Mouse (Mus musculus) neural tube, embryonic 14.5 days (tissue): ENCODE measurements around the gene Wfdc1. TPM values are rescaled to one million over a fixed set of nuclear protein-coding genes. Genes with fewer than 3 reads are reported as not detected.

Source experiments
- ATAC-seq: fragments of 200-750 bp; cut with Nextera tagmentation; 2 replicates; pipeline ENCODE4 v1.8.0; 2017; ENCODE audit warnings: low read depth, mild to moderate bottlenecking, moderate TSS enrichment, moderate library complexity
- H3K27ac ChIP-seq: fragments of 300-500 bp; sonication (generic); 2 replicates; pipeline ENCODE4 v1.5.1; 2014; ENCODE audit warnings: low read depth, mild to moderate bottlenecking, control low read depth, low read length, moderate library complexity, mixed read lengths
- H3K27me3 ChIP-seq: fragments of 300-500 bp; sonication (generic); 2 replicates; pipeline ENCODE4 v1.6.1; 2014; ENCODE audit warnings: low read length; ENCODE audit not compliant: control insufficient read depth, insufficient read depth
- H3K36me3 ChIP-seq: fragments of 300-500 bp; sonication (generic); 2 replicates; pipeline ENCODE4 v1.6.1; 2014; ENCODE audit warnings: low read length, mixed read lengths; ENCODE audit not compliant: control insufficient read depth, insufficient read depth
- H3K4me1 ChIP-seq: fragments of 300-500 bp; sonication (generic); 2 replicates; pipeline ENCODE4 v1.6.1; 2014; ENCODE audit warnings: low read length; ENCODE audit not compliant: control insufficient read depth, insufficient read depth
- H3K4me2 ChIP-seq: fragments of 300-500 bp; sonication (generic); 2 replicates; pipeline ENCODE4 v1.6.1; 2014; ENCODE audit warnings: mild to moderate bottlenecking, low read depth, low read length, control low read depth
- H3K4me3 ChIP-seq: fragments of 300-500 bp; sonication (generic); 2 replicates; pipeline ENCODE4 v1.5.1; 2014; ENCODE audit warnings: low read depth, low read length, control low read depth, mixed read lengths
- H3K9ac ChIP-seq: fragments of 300-500 bp; sonication (generic); replicated peaks from 2 replicates; pipeline ENCODE4 v1.6.1; 2014; ENCODE audit warnings: low read depth, mild to moderate bottlenecking, control low read depth, low read length, mixed read lengths
- H3K9me3 ChIP-seq: fragments of 300-500 bp; sonication (generic); 2 replicates; pipeline ENCODE4 v1.6.1; 2016; ENCODE audit warnings: low read length; ENCODE audit not compliant: control insufficient read depth
- WGBS: fragments of 180-500 bp; shearing (Covaris S2); extraction: QIAGEN DNeasy Blood & Tissue Kit; methylation state at CpG from one replicate; pipeline ENCODE4 v1.1.7; 2014; 5-methylcytosine and 5-hydroxymethylcytosine counted together
- polyA plus RNA-seq: library from polyadenylated mRNA; unstranded; fragments of >200 nt; fragmentation: Nextera tagmentation; extraction: Ambion mirVana; gene quantifications from 2 replicates; pipeline ENCODE4 v1.2.1, GENCODE M21; 2014

Gene Wfdc1
- 3.2 and 3.7 TPM in 2 replicates for polyA plus RNA-seq

GRCm38 (mm10) chr8:119666219-119666951, at the start of gene Wfdc1:
TSS of gene Wfdc1 (plus strand) at chr8:119666365.
- H3K4me1 ChIP-seq, result 0 out of 2 replicates have a peak, but pooled peaks cover under 1% of the 10 kb centered on the region
- H3K36me3 ChIP-seq, result no peaks in the 10 kb centered on the region
- H3K4me2 ChIP-seq, result no peak within 1 kb of the TSS
- ATAC-seq, result no peak
- 23% methylated on average over 13 of the region's 14 CpGs for WGBS
- H3K4me3 ChIP-seq, result no peak within 1 kb of the TSS
- no peaks in the 10 kb centered on the region for H3K27me3 ChIP-seq
- H3K9me3 ChIP-seq, result no peaks in the 10 kb centered on the region
- no peak within 1 kb of the TSS for H3K27ac ChIP-seq
- H3K9ac ChIP-seq, result no peak within 1 kb of the TSS

GRCm38 (mm10) chr8:119616811-119617210, 49.4 kb upstream of the Wfdc1 start:
- WGBS, result 84% methylated on average over 4 of the region's 4 CpGs
- H3K9ac ChIP-seq, result no peak overlapping the region
- H3K27ac ChIP-seq, result no peak overlapping the region
- H3K4me2 ChIP-seq, result no peak overlapping the region
- no peaks in the 10 kb centered on the region for H3K4me1 ChIP-seq
- no peaks in the 10 kb centered on the region for H3K27me3 ChIP-seq
- no peak overlapping the region for H3K4me3 ChIP-seq
- no peaks in the 10 kb centered on the region for H3K36me3 ChIP-seq
- H3K9me3 ChIP-seq, result no peaks in the 10 kb centered on the region
- no peak for ATAC-seq

GRCm38 (mm10) chr8:119617586-119617985, 48.6 kb upstream of the Wfdc1 start:
- no peak for ATAC-seq
- 98% methylated on average over 5 of the region's 5 CpGs for WGBS

GRCm38 (mm10) chr8:119618887-119619286, 47.3 kb upstream of the Wfdc1 start:
- no peak overlapping the region for H3K9ac ChIP-seq
- 79% methylated on average over 5 of the region's 5 CpGs for WGBS
- no peak overlapping the region for H3K27ac ChIP-seq
- H3K4me2 ChIP-seq, result no peak overlapping the region
- no peak overlapping the region for H3K4me3 ChIP-seq
- no peaks in the 10 kb centered on the region for H3K27me3 ChIP-seq
- H3K9me3 ChIP-seq, result no peaks in the 10 kb centered on the region
- no peaks in the 10 kb centered on the region for H3K4me1 ChIP-seq
- no peaks in the 10 kb centered on the region for H3K36me3 ChIP-seq
- no peak for ATAC-seq

More at GRCm38 (mm10) chr8:119617586-119617985, 48.6 kb upstream of the Wfdc1 start:
- Histone ChIP-seq H3K4me2 (no peak overlapping the region), H3K4me3 (no peak overlapping the region), H3K27ac (no peak overlapping the region), H3K9me3 (no peaks in the 10 kb centered on the region), H3K4me1 (no peaks in the 10 kb centered on the region), H3K27me3 (no peaks in the 10 kb centered on the region), H3K36me3 (no peaks in the 10 kb centered on the region), H3K9ac (no peak overlapping the region)

- Histone ChIP-seq H3K4me2 (no peak overlapping the region), H3K36me3 (no peaks in the 10 kb centered on the region), H3K9ac (no peak overlapping the region), H3K9me3 (no peaks in the 10 kb centered on the region), H3K27me3 (no peaks in the 10 kb centered on the region), H3K27ac (no peak overlapping the region), H3K4me1 (no peaks in the 10 kb centered on the region), H3K4me3 (no peak overlapping the region)
- WGBS, result 73% methylated on average over 6 of the region's 6 CpGs
- ATAC-seq, result no peak
These were observed 45.9 kb upstream of the Wfdc1 start for GRCm38 (mm10) chr8:119620116-119620840.

- H3K27me3 ChIP-seq, result no peaks in the 10 kb centered on the region
- 89% methylated on average over 14 of the region's 14 CpGs for WGBS
- ATAC-seq, result no peak
These were observed 45.2 kb upstream of the Wfdc1 start for GRCm38 (mm10) chr8:119620848-119621465.

GRCm38 (mm10) chr8:119622555-119622954, 43.6 kb upstream of the Wfdc1 start:
- ATAC-seq, result no peak
- H3K27me3 ChIP-seq, result no peaks in the 10 kb centered on the region
- H3K4me2 ChIP-seq, result no peak overlapping the region
- no peak overlapping the region for H3K9ac ChIP-seq
- H3K27ac ChIP-seq, result no peak overlapping the region
- no peaks in the 10 kb centered on the region for H3K9me3 ChIP-seq
- 57% methylated on average over 4 of the region's 4 CpGs for WGBS
- no peaks in the 10 kb centered on the region for H3K4me1 ChIP-seq
- H3K4me3 ChIP-seq, result no peak overlapping the region
- H3K36me3 ChIP-seq, result no peaks in the 10 kb centered on the region

More at GRCm38 (mm10) chr8:119620848-119621465, 45.2 kb upstream of the Wfdc1 start:
- H3K9ac ChIP-seq, result no peak overlapping the region
- no peaks in the 10 kb centered on the region for H3K36me3 ChIP-seq
- H3K4me1 ChIP-seq, result no peaks in the 10 kb centered on the region
- H3K4me2 ChIP-seq, result no peak overlapping the region
- H3K9me3 ChIP-seq, result no peaks in the 10 kb centered on the region
- H3K27ac ChIP-seq, result no peak overlapping the region
- H3K4me3 ChIP-seq, result no peak overlapping the region

GRCm38 (mm10) chr8:119623061-119623460, 43.1 kb upstream of the Wfdc1 start:
- WGBS, result 95% methylated on average over 8 of the region's 8 CpGs
- no peaks in the 10 kb centered on the region for H3K36me3 ChIP-seq

GRCm38 (mm10) chr8:119623744-119624143, 42.4 kb upstream of the Wfdc1 start:
- no peak for ATAC-seq
- Histone ChIP-seq H3K27me3 (no peaks in the 10 kb centered on the region), H3K4me1 (no peaks in the 10 kb centered on the region), H3K27ac (no peak overlapping the region), H3K4me2 (no peak overlapping the region), H3K9ac (no peak overlapping the region), H3K4me3 (no peak overlapping the region), H3K9me3 (no peaks in the 10 kb centered on the region), H3K36me3 (no peaks in the 10 kb centered on the region)
- WGBS, result 78% methylated on average over 1 of the region's 1 CpGs

More at GRCm38 (mm10) chr8:119623061-119623460, 43.1 kb upstream of the Wfdc1 start:
- Histone ChIP-seq H3K4me3 (no peak overlapping the region), H3K4me1 (no peaks in the 10 kb centered on the region), H3K9me3 (no peaks in the 10 kb centered on the region), H3K27ac (no peak overlapping the region), H3K27me3 (no peaks in the 10 kb centered on the region), H3K4me2 (no peak overlapping the region), H3K9ac (no peak overlapping the region)
- ATAC-seq, result no peak
